Mouse (Mus musculus) embryo, embryonic 10 days (tissue): ENCODE results near the gene Sinhcaf.
"Not testable (repeated sequence)": the region's sequence is repeated elsewhere in the genome, so short reads cannot be mapped to it uniquely, and the experiment has no call there.

Source experiments
- DNase-seq: peaks from one replicate; pipeline ENCODE4 v3.0.0-alpha.2; 2015; ENCODE audit warnings: low spot score

Gene Sinhcaf

GRCm38 (mm10) chr6:148946409-148946742, at the start of gene Sinhcaf:
TSS of gene Sinhcaf (minus strand) at chr6:148946467.
- DNase-seq: peak; percentile 98

GRCm38 (mm10) chr6:148994327-148994999, 48.2 kb upstream of the Sinhcaf start:
- peak; percentile 59 for DNase-seq

GRCm38 (mm10) chr6:148993117-148994077, 47.1 kb upstream of the Sinhcaf start:
- peak; percentile 81 for DNase-seq

- DNase-seq: peak; percentile 74
Measured at GRCm38 (mm10) chr6:148992373-148993116, 46.3 kb upstream of the Sinhcaf start.

- DNase-seq: no peak
Measured at GRCm38 (mm10) chr6:148991660-148992372, 45.5 kb upstream of the Sinhcaf start.

GRCm38 (mm10) chr6:148989792-148990491, 43.7 kb upstream of the Sinhcaf start:
- DNase-seq: not testable (repeated sequence)

- no peak for DNase-seq
Measured at GRCm38 (mm10) chr6:148986003-148986402, 39.7 kb upstream of the Sinhcaf start.

- DNase-seq: no peak
Measured at GRCm38 (mm10) chr6:148980495-148980894, 34.2 kb upstream of the Sinhcaf start.

- DNase-seq: no peak
Measured at GRCm38 (mm10) chr6:148975096-148975495, 28.8 kb upstream of the Sinhcaf start.

- DNase-seq: no peak
Measured at GRCm38 (mm10) chr6:148972891-148973290, 26.6 kb upstream of the Sinhcaf start.

GRCm38 (mm10) chr6:148972059-148972848, 26.0 kb upstream of the Sinhcaf start:
- DNase-seq: peak; percentile 20

GRCm38 (mm10) chr6:148971385-148971940, 25.2 kb upstream of the Sinhcaf start:
- no peak for DNase-seq

- DNase-seq: no peak
Measured at GRCm38 (mm10) chr6:148961285-148961684, 15.0 kb upstream of the Sinhcaf start.

- DNase-seq: no peak
Measured at GRCm38 (mm10) chr6:148959540-148960238, 13.4 kb upstream of the Sinhcaf start.

- no peak for DNase-seq
Measured at GRCm38 (mm10) chr6:148958712-148959111, 12.4 kb upstream of the Sinhcaf start.

GRCm38 (mm10) chr6:148957046-148957445, 10.8 kb upstream of the Sinhcaf start:
- no peak for DNase-seq

GRCm38 (mm10) chr6:148955641-148956420, 9.6 kb upstream of the Sinhcaf start:
- no peak for DNase-seq

GRCm38 (mm10) chr6:148946881-148947405, 676 bp upstream of the Sinhcaf start:
- DNase-seq: peak; percentile 55
